Mouse (Mus musculus) liver, postnatal 0 days (tissue): ENCODE data around the gene Gm21820. TPM values are rescaled to one million over a fixed set of nuclear protein-coding genes. Genes with fewer than 3 reads are reported as not detected.
"Not testable (repeated sequence)": the region's sequence is repeated elsewhere in the genome, so short reads cannot be mapped to it uniquely, and the experiment has no call there.

Experiments
- ATAC-seq: fragments of 200-750 bp; cut with Nextera tagmentation; 2 replicates; pipeline ENCODE4 v1.8.0; 2017; ENCODE audit warnings: mild to moderate bottlenecking, moderate library complexity
- DNase-seq: peaks from one replicate; pipeline ENCODE4 v3.0.0-alpha.2; 2016
- H3K27ac ChIP-seq: fragments of 300-500 bp; sonication (generic); 2 replicates; pipeline ENCODE4 v1.5.1; 2014; ENCODE audit warnings: antibody characterized with exemption, moderate library complexity, mild to moderate bottlenecking, low read depth
- H3K27me3 ChIP-seq: fragments of 300-500 bp; sonication (generic); 2 replicates; pipeline ENCODE4 v1.6.1; 2014; ENCODE audit warnings: low read length, control low read depth, mixed read lengths; ENCODE audit not compliant: insufficient read depth
- H3K36me3 ChIP-seq: fragments of 300-500 bp; sonication (generic); replicated peaks from 2 replicates; pipeline ENCODE4 v1.6.1; 2014; ENCODE audit warnings: mild to moderate bottlenecking, control low read depth, low read length, moderate library complexity, mixed read lengths; ENCODE audit not compliant: insufficient read depth
- H3K4me1 ChIP-seq: fragments of 300-500 bp; sonication (generic); 2 replicates; pipeline ENCODE4 v1.6.1; 2014; ENCODE audit warnings: antibody characterized with exemption, mild to moderate bottlenecking, control low read depth; ENCODE audit not compliant: insufficient read depth
- H3K4me2 ChIP-seq: fragments of 300-500 bp; sonication (generic); 2 replicates; pipeline ENCODE4 v1.6.1; 2014; ENCODE audit warnings: low read depth, mild to moderate bottlenecking, low read length, moderate library complexity, mixed read lengths
- H3K4me3 ChIP-seq: fragments of 300-500 bp; sonication (generic); 2 replicates; pipeline ENCODE4 v1.5.1; 2014; ENCODE audit warnings: low read depth, low read length
- H3K9ac ChIP-seq: fragments of 300-500 bp; sonication (generic); replicated peaks from 2 replicates; pipeline ENCODE4 v1.6.1; 2014; ENCODE audit warnings: mild to moderate bottlenecking, moderate library complexity
- H3K9me3 ChIP-seq: fragments of 300-500 bp; sonication (generic); 2 replicates; pipeline ENCODE4 v1.6.1; 2016; ENCODE audit warnings: mild to moderate bottlenecking, control low read depth, low read length, mixed read lengths
- WGBS: fragments of 180-500 bp; shearing (Covaris S2); extraction: QIAGEN DNeasy Blood & Tissue Kit; methylation state at CpG from one replicate; pipeline ENCODE4 v1.1.7; 2014; ENCODE audit not compliant: insufficient replicate concordance; 5-methylcytosine and 5-hydroxymethylcytosine counted together
- polyA plus RNA-seq: library from polyadenylated mRNA; unstranded; fragments of >200 nt; fragmentation: Nextera tagmentation; extraction: Ambion mirVana; gene quantifications from 2 replicates; pipeline ENCODE4 v1.2.1, GENCODE M21; 2015

Gene Gm21820
- not detected in 2 replicates for polyA plus RNA-seq

- not testable (repeated sequence) for H3K4me2 ChIP-seq, H3K9me3 ChIP-seq, H3K4me1 ChIP-seq, H3K27me3 ChIP-seq, ATAC-seq, H3K9ac ChIP-seq, H3K4me3 ChIP-seq, H3K27ac ChIP-seq, DNase-seq, H3K36me3 ChIP-seq
- WGBS = 86% methylated on average over 1 of the region's 1 CpGs
Measured at GRCm38 (mm10) chrY:5249341-5249740, at the start of gene Gm21820. Gene Gm21820, minus strand, starts transcription at chrY:5249441.

Other genes starting within 250 kb of the Gm21820 start
- not detected in 2 replicates for gene Gm20918, start 205.5 kb downstream of the Gm21820 start, polyA plus RNA-seq